Mouse (Mus musculus): ENCODE measurements around the gene Actb. TPM values are rescaled to one million over a fixed set of nuclear protein-coding genes. Genes with fewer than 3 reads are reported as not detected.

Actb gene
- total and polyA plus RNA-seq, 2 experiments, result 726 to 1,398 TPM

DNA sequence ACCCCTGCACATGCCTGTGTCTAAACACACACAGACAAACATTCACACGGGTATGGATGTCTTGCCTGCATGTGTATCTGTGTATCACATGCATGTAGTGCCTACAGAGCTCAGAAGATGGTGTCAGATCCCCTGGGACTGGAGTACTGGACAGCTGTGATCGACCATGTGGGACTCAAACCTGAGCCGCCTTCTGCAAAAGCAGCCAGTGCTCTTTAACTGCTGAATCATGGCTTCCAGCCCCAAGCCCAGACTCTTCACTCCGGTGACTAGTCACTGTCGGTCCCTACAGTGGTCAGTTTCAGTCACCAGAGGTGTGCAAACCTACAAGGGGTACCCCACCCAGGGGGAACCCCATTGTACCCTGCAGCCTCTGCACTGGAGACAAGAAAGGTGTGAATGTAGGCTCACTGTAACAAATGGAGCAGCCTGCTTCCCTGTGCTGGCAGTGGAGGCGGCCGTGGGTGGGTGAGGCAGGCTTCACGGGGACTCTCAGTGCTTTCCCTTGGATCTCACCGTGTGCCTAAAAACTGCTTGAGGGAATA, 7.4 kb downstream of the Actb start:
- H3K9ac ChIP-seq (ENCODE audit: low read depth, low read length), result no peak overlapping the region
- no peak for TF ChIP-seq POLR2A (IDR thresholded peaks at IDR 0.05; ENCODE audit: extremely low read depth, insufficient read depth, low read length)
- no peak for DNase-seq (ENCODE audit: extremely low read depth, low read depth, low spot score)
- no peaks in the 10 kb centered on the region for H3K27me3 ChIP-seq (ENCODE audit: control insufficient read depth, insufficient read depth, low read length)
- no peak overlapping the region for H3K4me3 ChIP-seq (ENCODE audit: insufficient read depth, low read depth, low read length)
- WGBS, result 80% methylated on average over 9 of the region's 9 CpGs
- peaks cover 8% of the 10 kb centered on the region; the same call in 1 of the 2 replicates for H3K79me2 ChIP-seq (ENCODE audit: control insufficient read depth, insufficient read depth, low read length)
- H3K4me1 ChIP-seq (ENCODE audit: control insufficient read depth, insufficient read depth, low read length), result peaks cover 8% of the 10 kb centered on the region
- no peak overlapping the region for H3K27ac ChIP-seq (replicated peaks; ENCODE audit: insufficient read depth, low read depth, low read length)
- H3K36me3 ChIP-seq (ENCODE audit: control insufficient read depth, insufficient read depth, low read length), result peaks cover 20% of the 10 kb centered on the region

GRCm38 (mm10) chr5:142898316-142898715, 8.2 kb downstream of the Actb start:
- no peak for DNase-seq (ENCODE audit: extremely low read depth, low read depth, low spot score)
- TF ChIP-seq POLR2A (IDR thresholded peaks at IDR 0.05; ENCODE audit: extremely low read depth, insufficient read depth, low read length), result no peak
- no peak for TF ChIP-seq CTCF (IDR thresholded peaks at IDR 0.05; ENCODE audit: low read depth, low read length)
- Histone ChIP-seq H3K27me3 (ENCODE audit: control insufficient read depth, insufficient read depth, low read length) (no peaks in the 10 kb centered on the region), H3K79me2 (ENCODE audit: control insufficient read depth, insufficient read depth, low read length) (peaks cover 13% of the 10 kb centered on the region; the same call in 1 of the 2 replicates), H3K36me3 (ENCODE audit: control insufficient read depth, insufficient read depth, low read length) (peaks cover 13% of the 10 kb centered on the region), H3K27ac (replicated peaks; ENCODE audit: insufficient read depth, low read depth, low read length) (no peak overlapping the region), H3K4me1 (ENCODE audit: control insufficient read depth, insufficient read depth, low read length) (peaks cover 4% of the 10 kb centered on the region), H3K4me3 (ENCODE audit: insufficient read depth, low read depth, low read length) (no peak overlapping the region), H3K9ac (ENCODE audit: low read depth, low read length) (no peak overlapping the region)
- 78% methylated on average over 4 of the region's 4 CpGs for WGBS

DNA sequence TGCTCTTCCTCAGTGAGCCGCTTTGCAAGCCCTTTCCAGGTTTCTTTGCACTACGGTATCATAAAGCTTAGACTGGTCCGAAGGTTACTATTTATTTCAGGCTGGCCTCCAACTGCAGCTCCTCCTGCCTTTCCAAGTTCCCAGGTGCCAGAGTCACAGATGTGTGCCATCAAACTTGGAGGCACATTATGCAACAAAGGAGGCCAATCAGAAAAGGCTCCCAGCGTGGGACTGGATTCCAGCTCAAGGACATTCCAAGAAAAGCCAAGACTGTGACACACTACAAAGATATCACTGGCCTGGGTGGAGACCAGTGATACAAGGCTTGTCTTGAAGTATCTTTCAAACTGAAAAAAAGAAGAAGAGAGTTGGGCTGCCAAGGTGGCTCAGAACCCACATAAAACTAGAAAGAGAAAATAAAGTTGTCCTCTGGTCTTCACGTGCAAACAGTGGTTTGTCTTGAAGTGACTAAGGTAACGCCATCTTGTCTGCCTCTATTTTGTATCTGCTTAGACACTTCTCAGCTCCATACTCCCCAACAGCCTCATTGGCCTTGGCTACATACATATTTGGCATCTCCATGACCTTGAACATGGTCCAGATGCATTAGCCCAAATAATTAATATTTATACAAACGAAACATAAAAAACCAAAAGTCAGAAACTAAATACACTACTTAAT, 8.8 kb downstream of the Actb start:
- Histone ChIP-seq H3K36me3 (ENCODE audit: control insufficient read depth, insufficient read depth, low read length) (peaks cover 8% of the 10 kb centered on the region), H3K9ac (ENCODE audit: low read depth, low read length) (no peak overlapping the region), H3K4me1 (ENCODE audit: control insufficient read depth, insufficient read depth, low read length) (peaks cover 4% of the 10 kb centered on the region), H3K27me3 (ENCODE audit: control insufficient read depth, insufficient read depth, low read length) (no peaks in the 10 kb centered on the region), H3K4me3 (ENCODE audit: insufficient read depth, low read depth, low read length) (no peak overlapping the region), H3K79me2 (ENCODE audit: control insufficient read depth, insufficient read depth, low read length) (peaks cover 13% of the 10 kb centered on the region; the same call in 1 of the 2 replicates), H3K27ac (replicated peaks; ENCODE audit: insufficient read depth, low read depth, low read length) (no peak overlapping the region)
- TF ChIP-seq CTCF (IDR thresholded peaks at IDR 0.05; ENCODE audit: low read depth, low read length) (no peak), POLR2A (IDR thresholded peaks at IDR 0.05; ENCODE audit: extremely low read depth, insufficient read depth, low read length) (no peak)
- WGBS, result 56% methylated on average over 7 of the region's 7 CpGs
- peak; percentile 61 for DNase-seq (ENCODE audit: extremely low read depth, low read depth, low spot score)

DNA sequence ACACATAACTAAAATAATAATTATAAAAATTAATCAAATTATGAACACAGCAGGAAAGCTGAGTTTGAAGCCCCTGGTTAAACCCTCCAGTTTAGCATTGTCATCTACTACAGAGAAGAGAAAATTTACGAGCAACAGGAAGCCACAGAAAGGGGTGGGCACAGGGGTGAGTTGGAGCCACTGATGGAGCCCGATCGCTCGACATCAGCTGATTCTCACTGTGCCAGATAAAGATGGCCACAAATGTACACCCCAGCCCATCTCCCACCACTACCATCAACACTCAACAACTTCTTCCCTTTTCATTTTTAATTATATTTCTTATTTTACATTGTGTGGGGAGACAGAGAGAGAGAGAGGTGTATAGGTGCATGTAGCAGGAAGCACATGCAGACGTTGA, 9.8 kb downstream of the Actb start:
- TF ChIP-seq CTCF (IDR thresholded peaks at IDR 0.05; ENCODE audit: low read depth, low read length) (no peak), POLR2A (IDR thresholded peaks at IDR 0.05; ENCODE audit: extremely low read depth, insufficient read depth, low read length) (no peak)
- Histone ChIP-seq H3K4me1 (ENCODE audit: control insufficient read depth, insufficient read depth, low read length) (peaks cover 4% of the 10 kb centered on the region; the same call in 1 of the 2 replicates), H3K27ac (replicated peaks; ENCODE audit: insufficient read depth, low read depth, low read length) (no peak overlapping the region), H3K79me2 (ENCODE audit: control insufficient read depth, insufficient read depth, low read length) (peaks cover 13% of the 10 kb centered on the region; the same call in 1 of the 2 replicates), H3K36me3 (ENCODE audit: control insufficient read depth, insufficient read depth, low read length) (peaks cover 3% of the 10 kb centered on the region; the same call in 1 of the 2 replicates), H3K9ac (ENCODE audit: low read depth, low read length) (no peak overlapping the region), H3K27me3 (ENCODE audit: control insufficient read depth, insufficient read depth, low read length) (no peaks in the 10 kb centered on the region), H3K4me3 (ENCODE audit: insufficient read depth, low read depth, low read length) (no peak overlapping the region)
- WGBS, result 74% methylated on average over 5 of the region's 5 CpGs
- no peak for DNase-seq (ENCODE audit: extremely low read depth, low read depth, low spot score)

- Histone ChIP-seq H3K4me3 (ENCODE audit: insufficient read depth, low read depth, low read length) (no peak overlapping the region), H3K27me3 (ENCODE audit: control insufficient read depth, insufficient read depth, low read length) (no peaks in the 10 kb centered on the region), H3K27ac (replicated peaks; ENCODE audit: insufficient read depth, low read depth, low read length) (no peak overlapping the region), H3K4me1 (ENCODE audit: control insufficient read depth, insufficient read depth, low read length) (peaks cover 4% of the 10 kb centered on the region; the same call in 1 of the 2 replicates), H3K36me3 (ENCODE audit: control insufficient read depth, insufficient read depth, low read length) (peaks cover 3% of the 10 kb centered on the region; the same call in 1 of the 2 replicates), H3K79me2 (ENCODE audit: control insufficient read depth, insufficient read depth, low read length) (peaks cover 13% of the 10 kb centered on the region; the same call in 1 of the 2 replicates), H3K9ac (ENCODE audit: low read depth, low read length) (no peak overlapping the region)
- TF ChIP-seq POLR2A (IDR thresholded peaks at IDR 0.05; ENCODE audit: extremely low read depth, insufficient read depth, low read length) (no peak), CTCF (IDR thresholded peaks at IDR 0.05; ENCODE audit: low read depth, low read length) (0 out of 2 replicates have a peak, but pooled peaks have one; percentile 10)
- DNase-seq (ENCODE audit: extremely low read depth, low read depth, low spot score), result no peak
- 66% methylated on average over 10 of the region's 10 CpGs for WGBS
Observed at GRCm38 (mm10) chr5:142896192-142896591, 10.4 kb downstream of the Actb start.

Measured in liver, adult 2 months (tissue).